Mouse (Mus musculus) CH12.LX (cell line): ENCODE data around the gene Crym.

Experiments used
- CHD2 ChIP-seq: IDR thresholded peaks from 2 replicates; pipeline ENCODE4 v1.6.1; 2011; ENCODE audit warnings: low read length, improper control_type of control experiment
- CTCF ChIP-seq, 2 experiments: IDR thresholded peaks in 1 of 2; conservative IDR thresholded peaks in 1 of 2; 2 replicates each; pipeline ENCODE4 v1.5.1; 2011 to 2012; ENCODE audit warnings: low read depth in 2 of 2, low read length in 2 of 2, improper control_type of control experiment in 1 of 2, inconsistent platforms in 1 of 2, mild to moderate bottlenecking in 1 of 2, moderate library complexity in 1 of 2
- MYC ChIP-seq: IDR thresholded peaks from 2 replicates; pipeline ENCODE4 v1.6.1; 2011; ENCODE audit warnings: low read depth, mild to moderate bottlenecking, improper control_type of control experiment, low read length
- POLR2A ChIP-seq: IDR thresholded peaks from 2 replicates; pipeline ENCODE4 v1.6.1; 2011; ENCODE audit warnings: low read depth, mild to moderate bottlenecking, improper control_type of control experiment, low read length
- USF2 ChIP-seq: conservative IDR thresholded peaks from 2 replicates; pipeline ENCODE4 v1.6.1; 2011; ENCODE audit warnings: low read depth, low read length, improper control_type of control experiment

GRCm38 (mm10) chr7:120190150-120190665 lies 11.7 kb downstream of the Crym start:
- TF ChIP-seq CHD2 = no peak
- TF ChIP-seq POLR2A = no peak
- no peak for TF ChIP-seq USF2
- no peak for TF ChIP-seq MYC
- no peak for TF ChIP-seq CTCF (conservative IDR thresholded peaks at IDR 0.05 in 1 of 2, IDR thresholded peaks at IDR 0.05 in 1 of 2; ENCODE audit: low read depth in 2 of 2, low read length in 2 of 2)
